ENCODE assay signal across 12 mouse cellular contexts in genomic region chr9:62253736-62254443, GRCm38 (mm10). TPM values are rescaled to one million over a fixed set of nuclear protein-coding genes. Genes with fewer than 3 reads are reported as not detected.
DNase-seq lines count a peak whose midpoint lies in the region; ATAC-seq and TF ChIP-seq lines count a peak whose summit lies in the region.
"Had no signal": no experiment of that assay in that cellular context is flagged by ENCODE, and none has a peak within 500 bp of the region (broad histone marks: within the 10 kb centered on the region; RNA-seq: fewer than 3 reads in every experiment).

No protein-coding gene starts in this region.

- no peak overlapping the region for H3K9ac ChIP-seq in hindbrain, postnatal 0 days (replicated peaks; ENCODE audit: low read length)
- no peak overlapping the region for H3K9ac ChIP-seq in midbrain, embryonic 13.5 days (replicated peaks)
- H3K9ac ChIP-seq: liver, embryonic 13.5 days had no signal

- peak; percentile 65 for TF ChIP-seq CTCF in hindbrain, postnatal 0 days (IDR thresholded peaks at IDR 0.05; ENCODE audit: low read depth)
- peak; percentile 66 for TF ChIP-seq CTCF in Patski (IDR thresholded peaks at IDR 0.05)

- peak; percentile 74 for DNase-seq in hindbrain, postnatal 0 days (ENCODE audit: low spot score)
- DNase-seq in hindbrain, embryonic 10.5 days (ENCODE audit: low spot score) = no peak
- peak; percentile 63 for DNase-seq in CD4-positive helper T cell, adult 2 months (ENCODE audit: low read depth, low spot score)
- DNase-seq in Patski (ENCODE audit: low read depth, low spot score) = no peak
- DNase-seq in cerebellum, postnatal 14 days = no peak
- no peak for DNase-seq in heart, postnatal 25 days (ENCODE audit: low spot score)
- DNase-seq: kidney, adult 11 months; liver, embryonic 13.5 days had no signal

- H3K4me3 ChIP-seq in hindbrain, postnatal 0 days (ENCODE audit: low read length) = no peak overlapping the region
- no peak overlapping the region for H3K4me3 ChIP-seq in hindbrain, embryonic 10.5 days
- no peak overlapping the region for H3K4me3 ChIP-seq in midbrain, embryonic 13.5 days (replicated peaks)
- H3K4me3 ChIP-seq: liver, embryonic 13.5 days had no signal

- WGBS in hindbrain, postnatal 0 days = 22% methylated on average over 3 of the region's 3 CpGs
- WGBS in hindbrain, embryonic 10.5 days = 22% methylated on average over 3 of the region's 3 CpGs
- WGBS in midbrain, embryonic 13.5 days = 26% methylated on average over 3 of the region's 3 CpGs

- no peak overlapping the region for H3K27ac ChIP-seq in hindbrain, postnatal 0 days
- no peak overlapping the region for H3K27ac ChIP-seq in hindbrain, embryonic 10.5 days
- no peak overlapping the region for H3K27ac ChIP-seq in midbrain, embryonic 13.5 days
- H3K27ac ChIP-seq: liver, embryonic 13.5 days had no signal

- POLR2A ChIA-PET in Patski (lab: Charles Lee) = interaction anchor here (0.8 kb wide), 1 partner anchor 68 kb away, joined by 7 read pairs; no protein-coding TSS in a partner anchor

- CTCF ChIA-PET in Patski (lab: Charles Lee) = interaction anchor here (1.2 kb wide), 1 partner anchor 34 kb away, joined by 4 read pairs; no protein-coding TSS in a partner anchor

- in situ Hi-C loops in Patski (cut with MboI; ENCODE audit: low pct_unique_long_range_greater_than_20kb) = no loop called here

- no peaks in the 10 kb centered on the region for H3K27me3 ChIP-seq in hindbrain, postnatal 0 days (ENCODE audit: insufficient read depth, low read length)
- H3K27me3 ChIP-seq in hindbrain, embryonic 10.5 days (ENCODE audit: insufficient read depth, poor library complexity, severe bottlenecking) = no peaks in the 10 kb centered on the region
- H3K27me3 ChIP-seq in Patski = no peaks in the 10 kb centered on the region
- H3K27me3 ChIP-seq in midbrain, embryonic 13.5 days = no peaks in the 10 kb centered on the region
- H3K27me3 ChIP-seq: liver, embryonic 13.5 days had no signal

- H3K4me1 ChIP-seq in hindbrain, postnatal 0 days (ENCODE audit: insufficient read depth, low read length) = no peaks in the 10 kb centered on the region
- peaks cover 18% of the 10 kb centered on the region for H3K4me1 ChIP-seq in hindbrain, embryonic 10.5 days (replicated peaks)
- H3K4me1 ChIP-seq in midbrain, embryonic 13.5 days (replicated peaks) = peaks cover 10% of the 10 kb centered on the region
- H3K4me1 ChIP-seq: liver, embryonic 13.5 days had no signal

- ATAC-seq in hindbrain, postnatal 0 days = no peak
- no peak for ATAC-seq in Patski
- ATAC-seq in megakaryocyte, adult 5-6 weeks (ENCODE audit: poor library complexity, severe bottlenecking) = peak; percentile 40; the same call in 1 of the 2 replicates
- ATAC-seq in midbrain, embryonic 13.5 days = no peak

- no peaks in the 10 kb centered on the region for H3K9me3 ChIP-seq in hindbrain, postnatal 0 days (ENCODE audit: low read length)
- 0 out of 2 replicates have a peak, but pooled peaks cover 1% of the 10 kb centered on the region for H3K9me3 ChIP-seq in hindbrain, embryonic 10.5 days
- no peaks in the 10 kb centered on the region; the same call in 1 of the 2 replicates for H3K9me3 ChIP-seq in midbrain, embryonic 13.5 days
- H3K9me3 ChIP-seq: liver, embryonic 13.5 days had no signal

- intact Hi-C loops in heart, postnatal 25 days (cut with DNase I) = no loop called here

- no peaks in the 10 kb centered on the region for H3K36me3 ChIP-seq in hindbrain, postnatal 0 days (ENCODE audit: insufficient read depth, low read length)
- H3K36me3 ChIP-seq in hindbrain, embryonic 10.5 days = no peaks in the 10 kb centered on the region
- H3K36me3 ChIP-seq in midbrain, embryonic 13.5 days = no peaks in the 10 kb centered on the region
- H3K36me3 ChIP-seq: liver, embryonic 13.5 days had no signal

- H3K4me2 ChIP-seq in hindbrain, postnatal 0 days (ENCODE audit: low read depth, low read length) = no peak overlapping the region
- H3K4me2 ChIP-seq in midbrain, embryonic 13.5 days (replicated peaks) = no peak overlapping the region
- H3K4me2 ChIP-seq: liver, embryonic 13.5 days had no signal

RNA-seq across cellular contexts. Expression of gene Spesp1, which starts 28.1 kb away (rescaled TPM):
- not detected in 2 replicates for total RNA-seq in hindbrain, postnatal 0 days (2014; rRNA removed)
- not detected in 2 replicates for polyA plus RNA-seq in hindbrain, postnatal 0 days (2015; fragmentation: Nextera tagmentation; extraction: Ambion mirVana)
- polyA plus RNA-seq in hindbrain, embryonic 10.5 days (2016; fragmentation: Nextera tagmentation; extraction: Ambion mirVana) = not detected in 2 replicates
- not detected for polyA plus RNA-seq in Patski (2021)
- not detected in 2 replicates for total RNA-seq in megakaryocyte, adult 5-6 weeks (2015)
- not detected in 2 replicates for total RNA-seq in megakaryocyte, adult 5-6 weeks (2017)
- polyA plus RNA-seq in midbrain, embryonic 13.5 days (2015; fragmentation: Nextera tagmentation; extraction: Ambion mirVana) = 0.05 TPM in 1 of 2 replicates, not detected in the other
- not detected for total RNA-seq in heart, postnatal 25 days (2021)
- polyA plus RNA-seq: liver, embryonic 13.5 days; neural tube, embryonic 14.5 days; stomach, embryonic 16.5 days had no signal

Comparison
In these comparisons a context has a peak if more than half of its experiments do, and no peak if none do; other contexts are left out.
1. DNase-seq: peak in hindbrain, postnatal 0 days (single experiment) and CD4-positive helper T cell, adult 2 months (single experiment); none in hindbrain, embryonic 10.5 days (single experiment), Patski (single experiment), cerebellum, postnatal 14 days (0 of 2) and heart, postnatal 25 days (single experiment).